10 mouse cellular contexts compared by ENCODE assay signal in the genomic region with DNA sequence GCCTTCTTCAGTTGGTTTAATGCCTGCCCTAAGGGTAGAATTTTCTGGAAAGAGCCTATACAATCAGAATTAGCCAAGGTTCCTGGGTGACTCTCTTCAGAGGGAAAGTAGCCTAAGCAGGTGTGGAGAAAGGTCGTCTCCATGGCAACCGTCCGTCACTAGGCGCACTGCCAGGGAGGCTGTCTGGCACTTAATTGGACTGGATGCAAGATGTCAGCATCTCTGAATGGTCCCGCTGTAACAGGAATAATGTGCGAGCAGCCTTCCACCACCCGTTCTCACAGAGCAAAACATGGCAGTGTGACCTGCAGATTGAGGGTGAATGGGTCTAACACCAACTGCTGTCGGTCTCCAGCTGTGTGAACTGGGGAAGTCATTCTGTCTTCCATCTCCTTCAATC.
A peak's percentile ranks its signal among the peaks of the same experiment; 100 is the strongest.
DNase-seq lines count a peak whose midpoint lies in the region; ATAC-seq lines count a peak whose summit lies in the region.
"Had no signal": no experiment of that assay in that cellular context is flagged by ENCODE, and none has a peak within 500 bp of the region (broad histone marks: within the 10 kb centered on the region; RNA-seq: fewer than 3 reads in every experiment).

No protein-coding gene starts in this region.

- no peak overlapping the region for H3K9ac ChIP-seq in hindbrain, embryonic 15.5 days

- DNase-seq in ovary, adult 18-20 months (ENCODE audit: low spot score): peak; percentile 3
- no peak for DNase-seq in ovary, postnatal 14 days (ENCODE audit: low spot score)
- DNase-seq in cerebellum, postnatal 25 days: peak; percentile 69 to 82
- DNase-seq in retina, embryonic 14.5 days (ENCODE audit: low spot score): peak; percentile 62
- no peak for DNase-seq in lung, postnatal 10 days

- H3K27me3 ChIP-seq in hindbrain, embryonic 15.5 days: no peaks in the 10 kb centered on the region

- peaks cover 26% of the 10 kb centered on the region for H3K4me1 ChIP-seq in hindbrain, embryonic 15.5 days (replicated peaks)

- no peak overlapping the region for H3K4me2 ChIP-seq in hindbrain, embryonic 15.5 days

- H3K36me3 ChIP-seq in hindbrain, embryonic 15.5 days: no peaks in the 10 kb centered on the region
- H3K36me3 ChIP-seq: G1E had no signal

- WGBS in hindbrain, embryonic 15.5 days: 31% methylated on average over 8 of the region's 8 CpGs

- ATAC-seq in hindbrain, embryonic 15.5 days (ENCODE audit: low FRiP score, low read depth): peak; percentile 56; the same call in 1 of the 2 replicates
- ATAC-seq in monocyte, adult 5-6 weeks (replicated peaks; ENCODE audit: insufficient number of reproducible peaks, low FRiP score, low TSS enrichment, poor library complexity, severe bottlenecking): no peak
- no peak for ATAC-seq in erythroblast, adult 5-6 weeks (replicated peaks; ENCODE audit: low FRiP score, poor library complexity, severe bottlenecking)

- no peak overlapping the region for H3K27ac ChIP-seq in hindbrain, embryonic 15.5 days (replicated peaks)
- H3K27ac ChIP-seq: layer of hippocampus, adult 2 months had no signal

- H3K9me3 ChIP-seq in hindbrain, embryonic 15.5 days: no peaks in the 10 kb centered on the region
- H3K9me3 ChIP-seq: G1E had no signal

- no peak overlapping the region for H3K4me3 ChIP-seq in hindbrain, embryonic 15.5 days
- H3K4me3 ChIP-seq: layer of hippocampus, adult 2 months had no signal

Comparison
In these comparisons a context has a peak if more than half of its experiments do, and no peak if none do; other contexts are left out.
1. DNase-seq: peak in ovary, adult 18-20 months (single experiment), cerebellum, postnatal 25 days (2 of 2) and retina, embryonic 14.5 days (single experiment); none in ovary, postnatal 14 days (single experiment) and lung, postnatal 10 days (single experiment).